In the genomic region with DNA sequence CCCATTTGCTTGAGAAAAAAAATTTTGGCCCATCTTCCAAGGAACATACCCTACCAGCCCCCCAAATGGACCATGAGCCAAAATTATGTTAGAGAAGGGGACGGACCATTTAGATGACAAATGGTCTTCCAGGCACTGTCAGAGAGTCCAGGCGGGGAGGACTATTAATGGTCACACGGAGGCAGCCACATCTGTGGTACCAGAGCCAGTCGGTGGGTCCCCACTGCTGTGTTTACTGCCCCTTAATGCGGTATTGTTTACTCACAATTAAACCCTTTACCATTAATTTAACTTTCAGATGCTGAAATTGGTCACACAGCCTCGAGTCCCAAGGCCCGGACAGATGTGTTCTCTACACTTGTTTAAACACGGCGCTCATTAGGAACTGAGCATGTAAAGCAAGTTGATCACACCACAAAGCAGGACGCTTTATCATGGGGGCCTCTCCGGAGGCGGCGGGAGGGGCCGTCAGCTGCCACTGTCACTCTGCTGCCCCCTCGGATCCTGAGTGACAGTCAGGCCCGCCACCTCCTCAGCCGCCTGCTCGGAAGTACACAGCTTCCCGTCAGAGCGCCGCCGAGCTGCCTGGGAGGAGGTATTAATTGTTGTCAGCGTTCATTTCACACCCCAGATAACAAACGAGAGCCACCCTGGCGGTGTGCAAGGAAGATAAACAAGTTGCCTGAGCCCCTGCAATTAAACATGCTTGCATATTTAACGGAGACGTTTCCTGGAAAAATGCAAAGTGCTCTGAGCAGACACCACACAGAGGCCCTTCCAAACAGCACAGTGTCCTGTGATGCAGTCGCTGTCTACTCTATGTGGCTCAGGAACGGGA, we compare ENCODE assay signal across 7 mouse cellular contexts.
DNase-seq lines count a peak whose midpoint lies in the region; ATAC-seq and TF ChIP-seq lines count a peak whose summit lies in the region.

No protein-coding gene starts in this region.

- peaks cover 34% of the 10 kb centered on the region for H3K27me3 ChIP-seq in E14TG2a.4 (ENCODE audit: insufficient read depth, low read length)
- no peaks in the 10 kb centered on the region; the same call in 1 of the 2 replicates for H3K27me3 ChIP-seq in forebrain, postnatal 0 days (ENCODE audit: insufficient read depth, low read length)
- 0 out of 2 replicates have a peak, but pooled peaks cover 7% of the 10 kb centered on the region for H3K27me3 ChIP-seq in intestine, postnatal 0 days (replicated peaks; ENCODE audit: control insufficient read depth, insufficient read depth, low read length)
- H3K27me3 ChIP-seq in liver, embryonic 16.5 days (ENCODE audit: control insufficient read depth, insufficient read depth, low read depth, low read length): no peaks in the 10 kb centered on the region

- H3K27ac ChIP-seq in forebrain, postnatal 0 days (ENCODE audit: low read depth, low read length): no peak overlapping the region
- H3K27ac ChIP-seq in intestine, postnatal 0 days (ENCODE audit: low read depth, low read length): no peak overlapping the region
- H3K27ac ChIP-seq in liver, embryonic 16.5 days (ENCODE audit: low read length): peak overlapping the region; percentile 42

- H3K36me3 ChIP-seq in E14TG2a.4 (ENCODE audit: insufficient read depth, low read length): no peaks in the 10 kb centered on the region
- H3K36me3 ChIP-seq in forebrain, postnatal 0 days (ENCODE audit: insufficient read depth): no peaks in the 10 kb centered on the region
- H3K36me3 ChIP-seq in intestine, postnatal 0 days (ENCODE audit: control insufficient read depth, insufficient read depth): no peaks in the 10 kb centered on the region
- no peaks in the 10 kb centered on the region for H3K36me3 ChIP-seq in liver, embryonic 16.5 days (ENCODE audit: control insufficient read depth, insufficient read depth)

- TF ChIP-seq CTCF in E14TG2a.4 (conservative IDR thresholded peaks at IDR 0.05; ENCODE audit: low read length): no peak
- TF ChIP-seq CTCF in forebrain, postnatal 0 days (IDR thresholded peaks at IDR 0.05; ENCODE audit: low read depth): 0 out of 2 replicates have a peak, but pooled peaks have one; percentile 12
- 0 out of 2 replicates have a peak, but pooled peaks have one; percentile 6 for TF ChIP-seq CTCF in intestine, postnatal 0 days (IDR thresholded peaks at IDR 0.05; ENCODE audit: low read depth)

- H3K9ac ChIP-seq in forebrain, postnatal 0 days: peak overlapping the region; percentile 10; the same call in 1 of the 2 replicates
- 0 out of 2 replicates have a peak overlapping the region, but pooled peaks have one; percentile 11 for H3K9ac ChIP-seq in intestine, postnatal 0 days (ENCODE audit: low read depth, low read length)
- H3K9ac ChIP-seq in liver, embryonic 16.5 days (ENCODE audit: low read depth, low read length): 0 out of 2 replicates have a peak overlapping the region, but pooled peaks have one; percentile 6

- H3K4me1 ChIP-seq in E14TG2a.4 (replicated peaks; ENCODE audit: low read depth, low read length): peaks cover 11% of the 10 kb centered on the region
- H3K4me1 ChIP-seq in forebrain, postnatal 0 days (ENCODE audit: insufficient read depth): no peaks in the 10 kb centered on the region
- H3K4me1 ChIP-seq in intestine, postnatal 0 days (replicated peaks; ENCODE audit: control insufficient read depth, insufficient read depth, low read length): peaks cover 7% of the 10 kb centered on the region; the same call in 1 of the 2 replicates
- H3K4me1 ChIP-seq in liver, embryonic 16.5 days (ENCODE audit: control insufficient read depth, low read depth, low read length): peaks cover 13% of the 10 kb centered on the region

- H3K9me3 ChIP-seq in E14TG2a.4 (ENCODE audit: low read length): no peaks in the 10 kb centered on the region
- no peaks in the 10 kb centered on the region for H3K9me3 ChIP-seq in forebrain, postnatal 0 days (ENCODE audit: low read length)
- no peaks in the 10 kb centered on the region for H3K9me3 ChIP-seq in intestine, postnatal 0 days (ENCODE audit: control insufficient read depth)
- no peaks in the 10 kb centered on the region for H3K9me3 ChIP-seq in liver, embryonic 16.5 days (replicated peaks; ENCODE audit: control insufficient read depth, low read length)

- DNase-seq in Muller cell, postnatal 12 days (ENCODE audit: inconsistent ontology term): peak; percentile 29
- peak; percentile 22 for DNase-seq in forebrain, postnatal 0 days
- DNase-seq in yolk sac, embryonic 10.5 days (ENCODE audit: low spot score): peak; percentile 10

- H3K4me3 ChIP-seq in E14TG2a.4 (replicated peaks; ENCODE audit: low read length): peak overlapping the region; percentile 53
- 0 out of 2 replicates have a peak overlapping the region, but pooled peaks have one; percentile 3 for H3K4me3 ChIP-seq in forebrain, postnatal 0 days (ENCODE audit: low read depth, low read length)
- H3K4me3 ChIP-seq in intestine, postnatal 0 days (ENCODE audit: low read depth, low read length): peak overlapping the region; percentile 18; the same call in 1 of the 2 replicates
- 0 out of 2 replicates have a peak overlapping the region, but pooled peaks have one; percentile 1 for H3K4me3 ChIP-seq in liver, embryonic 16.5 days (ENCODE audit: low read depth, low read length)

- ATAC-seq in forebrain, postnatal 0 days: peak; percentile 43
- ATAC-seq in intestine, postnatal 0 days: no peak
- ATAC-seq in liver, embryonic 16.5 days (ENCODE audit: low read depth): peak; percentile 87
- ATAC-seq in activated CD4-positive, CD25-positive, alpha-beta regulatory T cell, adult 4 months: no peak

- whole genome bisulfite sequencing in forebrain, postnatal 0 days: 12% methylated on average over 29 of the region's 29 CpGs
- WGBS in intestine, postnatal 0 days: 12% methylated on average over 29 of the region's 29 CpGs
- WGBS in liver, embryonic 16.5 days (ENCODE audit: insufficient replicate concordance): 10% methylated on average over 29 of the region's 29 CpGs

- H3K4me2 ChIP-seq in forebrain, postnatal 0 days (ENCODE audit: low read depth): peak overlapping the region; percentile 44
- H3K4me2 ChIP-seq in intestine, postnatal 0 days (replicated peaks; ENCODE audit: low read depth): peak overlapping the region; percentile 54
- H3K4me2 ChIP-seq in liver, embryonic 16.5 days (ENCODE audit: low read depth, low read length): peak overlapping the region; percentile 52

Comparison
In these comparisons a context has a peak if more than half of its experiments do, and no peak if none do; other contexts are left out.
1. H3K4me3 ChIP-seq: peak in every context shown above with its lines; median percentile 53 in E14TG2a.4; 18 in intestine, postnatal 0 days; 3 in forebrain, postnatal 0 days; 1 in liver, embryonic 16.5 days.
2. ATAC-seq: peak in forebrain, postnatal 0 days (single experiment) and liver, embryonic 16.5 days (single experiment); none in intestine, postnatal 0 days (single experiment) and activated CD4-positive, CD25-positive, alpha-beta regulatory T cell, adult 4 months (single experiment).
3. Peak in every context shown above with its lines, with median percentiles within 50 percentile points of each other: DNase-seq, H3K4me2 ChIP-seq and H3K9ac ChIP-seq.